Mouse (Mus musculus) thymus, postnatal 10 days (tissue): Measurements from ENCODE around the gene Babam1.
A peak's percentile ranks its signal among the peaks of the same experiment; 100 is the strongest.

Source experiments
- DNase-seq, 2 experiments: peaks; one replicate each; pipeline ENCODE4 v3.0.0; 2021; ENCODE audit warnings: low spot score in 2 of 2

Babam1 gene

DNA sequence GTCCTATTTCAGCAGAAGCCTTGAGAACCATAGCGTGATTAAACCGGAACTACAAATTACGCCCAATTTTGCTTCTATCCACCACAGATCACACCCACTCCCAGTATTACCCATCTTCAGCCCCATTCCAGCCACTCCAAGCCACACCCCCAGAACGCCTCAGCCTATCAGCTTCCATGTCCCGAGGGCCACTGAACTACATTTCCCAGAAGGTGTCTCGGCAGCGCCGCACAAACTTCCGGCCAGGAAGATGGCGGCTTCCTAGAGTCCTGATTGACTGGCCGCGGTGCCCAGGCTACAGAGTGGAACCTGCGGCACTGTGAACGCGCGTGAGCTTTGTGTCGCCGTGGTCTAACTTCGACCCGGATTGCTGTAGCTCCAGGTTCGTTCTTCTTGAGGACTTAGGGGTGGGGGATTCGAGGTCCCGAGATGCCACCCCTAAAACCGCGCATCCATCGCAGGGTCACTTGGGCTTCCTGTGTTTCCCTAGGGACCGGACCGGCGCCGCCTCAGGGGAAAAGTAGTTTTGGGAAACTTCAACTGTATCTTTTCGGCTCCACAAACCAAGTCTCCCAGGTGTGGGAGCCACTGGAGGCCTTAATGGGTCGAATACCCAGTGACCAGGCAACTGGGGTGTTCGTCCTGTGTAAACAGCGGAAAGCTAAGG lies at the start of gene Babam1:
Gene Babam1, plus strand, starts transcription at position 223 of the 667 bp plus-strand sequence.
- peak; percentile 84 to 86 for DNase-seq

DNA sequence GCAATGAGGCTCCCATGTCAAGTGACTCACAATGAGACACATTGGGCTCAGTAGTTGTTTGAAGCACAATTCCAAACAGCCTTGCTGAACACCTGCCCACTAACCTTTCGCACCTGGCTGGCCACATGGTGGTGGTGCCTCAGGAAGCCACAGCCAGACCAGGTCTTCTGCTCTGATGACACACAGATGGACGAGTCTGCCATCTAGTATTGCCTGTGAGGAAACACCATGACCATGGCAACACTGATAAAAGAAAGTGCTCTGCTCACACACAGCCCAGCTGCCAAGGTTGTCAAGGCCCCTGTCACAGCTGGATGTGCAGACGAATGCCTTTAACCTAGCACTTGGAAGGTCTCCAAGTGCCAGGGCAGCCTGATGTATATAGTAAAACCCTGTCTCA lies 45.5 kb upstream of the Babam1 start:
- no peak for DNase-seq

DNA sequence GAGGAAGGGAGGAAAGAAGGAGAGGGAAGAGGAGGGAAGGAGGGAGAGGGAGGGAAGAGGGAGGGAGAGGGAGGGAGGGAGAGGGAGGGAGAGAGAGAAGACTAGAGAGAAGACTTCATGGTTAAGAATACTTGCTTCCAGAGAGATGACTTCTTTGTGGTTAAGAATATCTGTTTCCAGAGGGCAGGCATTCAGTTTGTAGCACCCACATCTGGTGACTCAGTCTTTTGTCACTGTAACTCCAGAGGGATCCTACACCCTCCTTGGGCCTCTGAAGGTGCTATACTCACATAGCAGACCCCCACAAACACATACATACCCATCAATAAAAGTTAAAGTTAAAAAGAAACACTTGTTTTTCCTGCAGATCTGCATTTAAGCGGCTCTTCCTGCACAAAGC lies 45.1 kb upstream of the Babam1 start:
- DNase-seq = no peak

DNA sequence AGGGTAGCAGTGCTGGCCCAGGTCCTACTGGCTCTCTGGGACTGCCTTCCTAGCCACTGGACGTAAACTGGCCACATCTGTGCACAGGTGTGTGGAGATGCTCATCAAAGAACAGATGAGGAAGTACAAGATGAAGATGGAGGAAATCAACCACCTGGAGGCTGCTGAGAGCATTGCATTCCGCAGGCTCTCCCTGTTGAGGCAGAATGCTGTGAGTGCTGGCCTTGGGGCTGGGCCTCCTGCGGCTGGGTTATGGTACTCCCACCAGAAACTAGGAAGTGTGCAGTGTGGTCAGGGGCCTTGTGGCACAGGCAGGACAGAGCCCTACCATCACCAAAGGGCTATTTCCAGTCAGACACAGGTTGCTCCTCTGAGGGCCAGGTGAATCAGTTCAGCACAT lies 38.6 kb upstream of the Babam1 start:
- DNase-seq = no peak

DNA sequence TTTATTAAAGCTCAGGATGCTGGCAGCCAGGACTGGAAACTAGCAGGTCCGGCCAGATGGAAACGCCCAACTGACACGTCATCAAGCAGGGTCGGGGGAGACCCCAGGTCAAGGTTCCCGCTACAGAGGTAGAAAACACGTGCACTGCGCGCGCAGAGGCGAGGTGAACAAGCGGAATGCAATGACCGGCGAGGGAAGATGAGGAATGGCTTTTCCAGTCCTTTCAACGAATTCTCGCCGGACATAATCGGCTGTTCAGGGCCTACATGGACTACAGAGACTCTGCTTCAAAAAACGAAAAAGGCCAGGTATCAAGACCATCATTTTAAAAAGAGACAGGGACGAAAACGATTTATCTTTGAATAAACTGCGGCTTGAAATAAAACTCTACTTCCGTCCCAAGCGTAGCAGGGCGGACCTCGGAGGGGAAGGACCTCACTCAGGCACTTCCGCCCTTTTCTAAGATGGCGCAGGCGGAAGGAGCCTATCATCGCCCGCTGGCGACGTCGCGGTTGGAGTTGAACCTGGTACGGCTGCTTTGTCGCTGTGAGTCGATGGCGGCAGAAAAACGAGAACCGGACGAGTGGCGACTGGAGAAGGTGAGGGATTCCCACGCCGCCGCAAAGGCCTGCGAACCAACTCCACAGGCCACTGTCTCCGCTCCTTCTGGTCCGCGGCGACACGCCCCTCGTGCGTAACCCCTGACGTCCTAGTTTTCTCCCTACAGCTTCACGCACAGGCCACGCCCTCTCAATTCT lies 29.7 kb upstream of the Babam1 start, which contains the start of gene Use1:
Gene Use1, plus strand, starts transcription at position 78 of the 758 bp plus-strand sequence.
- DNase-seq = peak; percentile 87 to 89

DNA sequence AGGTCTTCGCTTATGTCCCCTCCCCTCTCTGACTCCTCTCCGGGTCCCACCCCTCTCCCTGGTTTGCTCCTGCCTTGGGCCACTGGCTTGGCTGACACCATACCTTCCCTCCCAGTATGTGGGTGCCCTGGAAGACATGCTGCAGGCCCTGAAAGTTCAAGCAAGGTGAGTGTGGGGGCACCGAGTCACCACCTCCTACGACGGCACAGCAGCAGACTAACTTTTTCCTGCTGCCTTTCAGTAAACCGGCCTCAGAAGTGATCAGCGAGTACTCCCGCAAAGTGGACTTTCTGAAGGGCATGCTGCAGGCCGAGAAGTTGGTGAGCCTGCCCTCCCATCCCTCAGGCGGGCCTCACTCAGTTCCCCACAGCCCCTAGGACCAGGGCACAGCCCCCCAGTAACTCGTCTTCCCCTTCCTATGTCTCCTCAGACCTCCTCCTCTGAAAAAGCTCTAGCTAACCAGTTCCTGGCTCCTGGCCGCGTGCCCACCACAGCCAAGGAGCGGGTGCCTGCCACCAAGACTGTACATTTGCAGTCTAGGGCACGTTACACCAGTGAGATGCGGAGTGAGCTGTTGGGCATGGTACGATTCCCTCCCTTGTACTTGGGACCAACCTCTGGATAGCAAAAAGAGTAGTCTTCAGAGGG lies 29.0 kb upstream of the Babam1 start:
- no peak for DNase-seq

DNA sequence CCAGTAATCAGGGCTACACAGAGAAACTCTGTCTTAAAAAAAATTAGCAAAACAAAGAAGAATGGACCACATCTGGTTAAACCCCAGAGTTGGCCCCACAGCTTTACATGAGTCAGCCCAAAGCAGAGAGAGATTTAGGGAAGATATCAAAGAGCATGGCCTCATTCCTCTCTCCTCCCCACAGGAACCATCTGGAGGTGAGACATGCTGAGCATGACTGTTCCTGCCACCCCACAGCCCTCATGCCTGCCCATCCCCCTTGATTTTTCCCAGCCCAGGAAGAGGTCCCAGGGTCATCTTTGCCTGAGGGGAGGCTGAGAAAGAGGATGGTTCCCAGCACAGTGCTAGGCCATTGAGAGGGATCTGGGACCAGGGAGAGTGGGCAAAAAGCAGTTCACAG lies 28.3 kb upstream of the Babam1 start:
- no peak for DNase-seq

DNA sequence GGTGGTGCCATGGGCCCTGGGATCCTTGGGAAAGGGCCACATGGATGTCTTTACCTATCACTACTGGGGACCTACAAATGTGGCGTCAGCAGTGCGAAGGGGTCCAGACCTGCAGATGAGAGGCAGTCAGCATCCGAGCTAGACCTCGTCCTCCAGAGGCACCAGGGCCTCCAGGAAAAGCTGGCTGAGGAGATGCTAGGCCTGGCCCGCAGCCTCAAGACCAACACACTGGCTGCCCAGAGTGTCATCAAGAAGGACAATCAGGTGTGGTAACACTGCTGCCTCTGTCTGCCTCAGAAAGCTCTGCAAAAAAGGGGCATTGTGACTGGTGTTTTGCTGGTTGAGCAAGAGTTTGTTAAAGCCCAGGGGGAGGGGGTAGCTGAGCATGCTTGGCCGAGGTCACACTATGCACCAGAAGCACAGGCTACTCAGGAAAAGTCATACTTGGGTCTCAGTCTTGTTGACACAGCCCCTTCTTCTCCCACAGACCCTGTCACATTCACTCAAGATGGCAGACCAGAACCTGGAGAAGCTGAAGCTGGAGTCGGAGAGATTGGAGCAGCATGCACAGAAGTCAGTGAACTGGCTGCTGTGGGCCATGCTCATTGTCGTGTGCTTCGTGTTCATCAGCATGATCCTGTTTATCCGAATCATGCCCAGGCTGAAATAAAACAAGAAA lies 27.5 kb upstream of the Babam1 start:
- no peak for DNase-seq

DNA sequence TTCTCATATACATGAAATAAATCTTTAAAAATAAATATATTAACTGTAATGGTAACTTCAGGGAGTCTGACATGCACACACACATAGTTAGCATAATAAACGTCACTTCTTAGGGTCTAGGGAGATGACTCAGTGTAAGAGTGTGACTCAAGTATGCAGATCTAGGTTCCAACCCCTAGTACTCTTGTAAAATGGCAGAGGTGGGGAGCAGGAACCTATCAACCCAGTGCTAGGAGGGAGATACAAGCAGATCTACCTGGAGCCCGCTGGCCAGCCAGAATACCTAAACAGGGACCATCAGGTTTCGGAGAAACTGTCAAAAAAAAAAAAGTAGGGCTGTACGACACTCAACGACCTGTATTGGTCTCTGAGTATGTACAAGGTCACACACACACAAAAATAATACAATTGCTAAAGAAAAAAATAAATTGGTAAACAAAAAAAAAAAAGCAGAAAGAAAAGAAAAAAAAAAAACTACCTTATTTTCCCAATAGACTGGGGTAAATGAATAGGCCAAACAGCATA lies 25.9 kb upstream of the Babam1 start:
- no peak for DNase-seq

DNA sequence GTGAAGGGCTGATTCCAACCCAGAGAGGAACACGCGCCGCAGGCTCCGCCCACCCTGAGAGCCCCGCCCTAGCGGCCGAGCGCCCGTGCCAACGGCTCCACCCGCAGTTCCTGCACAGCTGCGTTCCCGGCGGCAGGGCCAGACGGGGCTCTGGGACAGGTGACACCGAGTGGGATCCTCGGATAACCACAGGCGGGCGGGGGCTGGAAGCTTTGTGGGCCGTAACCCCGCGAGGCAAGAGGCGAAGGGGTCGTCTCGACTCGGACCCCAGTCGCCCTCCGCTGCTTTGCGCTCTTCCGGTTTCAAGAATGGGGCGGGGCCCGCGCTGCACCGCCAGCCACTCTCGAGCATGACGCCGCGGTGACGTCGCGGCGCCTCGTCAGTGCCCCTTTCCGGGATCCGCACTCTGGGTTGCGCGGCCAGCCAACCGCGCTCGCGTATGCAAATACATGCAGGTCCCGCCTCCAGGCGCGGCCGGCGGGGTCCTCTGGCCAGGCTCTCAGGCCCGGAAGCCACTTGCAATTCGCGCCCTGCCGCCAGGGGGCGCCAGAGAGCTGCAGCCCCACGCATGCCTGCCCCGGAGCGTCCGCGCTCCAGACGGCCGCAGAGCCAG lies 25.3 kb upstream of the Babam1 start, which contains the start of gene Ocel1:
Gene Ocel1, plus strand, starts transcription at position 63 of the 613 bp plus-strand sequence.
- peak; percentile 96 to 97 for DNase-seq

DNA sequence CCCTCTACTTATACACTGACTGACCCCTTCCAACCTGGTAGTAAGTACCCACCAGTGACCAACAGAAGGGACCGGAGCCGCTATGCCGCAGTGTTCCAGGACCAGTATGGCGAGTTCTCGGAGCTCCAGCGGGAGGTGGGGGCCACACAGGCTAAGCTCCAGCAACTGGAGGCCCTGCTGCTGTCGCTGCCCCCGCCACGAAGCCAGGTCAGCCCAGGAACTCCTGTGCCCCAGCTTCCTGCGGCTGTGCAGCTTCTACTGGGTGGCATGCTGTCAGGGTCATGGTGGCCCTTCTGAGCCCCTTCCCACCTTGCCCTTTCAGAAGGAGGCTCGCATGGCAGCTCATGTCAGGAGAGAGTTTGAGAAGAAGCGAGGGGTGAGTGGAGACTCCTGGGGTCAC lies 24.2 kb upstream of the Babam1 start:
- DNase-seq = peak in 1 of 2 experiments; percentile 37

DNA sequence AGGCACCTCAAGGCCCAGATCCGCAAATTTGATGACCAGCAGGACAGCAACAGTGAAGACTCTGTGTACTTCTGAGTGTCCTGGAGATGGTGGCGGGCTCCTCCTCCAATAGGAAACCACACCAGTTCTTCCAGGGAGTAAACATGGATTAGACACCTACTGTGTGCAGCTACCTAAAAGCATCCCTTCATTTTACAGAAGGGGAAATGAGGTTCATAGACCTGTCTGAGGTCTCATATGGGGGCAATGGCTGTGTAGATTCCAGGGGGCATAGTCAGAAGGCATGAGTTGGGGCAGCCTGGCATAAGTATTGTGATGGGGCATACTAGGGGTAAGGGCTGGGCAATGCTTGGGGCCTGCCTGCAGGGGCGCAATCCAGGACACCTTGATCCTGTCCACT lies 23.7 kb upstream of the Babam1 start:
- no peak for DNase-seq

DNA sequence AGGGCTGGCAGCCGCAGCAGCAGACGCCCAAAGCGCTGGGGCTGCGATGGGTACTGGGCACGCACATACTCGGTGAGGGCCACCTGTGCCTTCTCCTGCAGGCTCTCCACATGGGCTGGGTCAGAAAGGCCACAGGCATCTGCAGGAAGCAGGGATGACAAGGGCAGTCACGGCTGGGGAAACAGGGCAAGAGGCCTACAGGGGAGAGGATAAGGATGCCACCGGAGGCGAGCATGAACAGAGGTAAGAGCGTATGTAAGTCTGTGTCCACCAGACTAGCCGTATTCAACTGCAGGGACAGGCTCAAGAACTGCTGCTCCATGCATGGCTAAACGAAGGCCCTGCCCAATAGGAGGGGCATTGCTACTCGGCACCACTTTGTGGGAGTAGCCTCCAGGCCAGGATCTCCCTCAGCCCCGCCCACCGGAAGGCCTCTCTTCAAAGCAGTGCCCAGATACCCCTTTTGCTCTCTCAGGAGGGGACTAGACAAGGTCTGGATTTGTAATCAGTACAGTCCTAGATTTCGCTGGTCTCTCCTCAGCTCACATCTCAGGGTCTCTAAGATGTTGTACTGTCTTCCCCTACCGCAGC lies 21.9 kb upstream of the Babam1 start:
- DNase-seq = no peak

DNA sequence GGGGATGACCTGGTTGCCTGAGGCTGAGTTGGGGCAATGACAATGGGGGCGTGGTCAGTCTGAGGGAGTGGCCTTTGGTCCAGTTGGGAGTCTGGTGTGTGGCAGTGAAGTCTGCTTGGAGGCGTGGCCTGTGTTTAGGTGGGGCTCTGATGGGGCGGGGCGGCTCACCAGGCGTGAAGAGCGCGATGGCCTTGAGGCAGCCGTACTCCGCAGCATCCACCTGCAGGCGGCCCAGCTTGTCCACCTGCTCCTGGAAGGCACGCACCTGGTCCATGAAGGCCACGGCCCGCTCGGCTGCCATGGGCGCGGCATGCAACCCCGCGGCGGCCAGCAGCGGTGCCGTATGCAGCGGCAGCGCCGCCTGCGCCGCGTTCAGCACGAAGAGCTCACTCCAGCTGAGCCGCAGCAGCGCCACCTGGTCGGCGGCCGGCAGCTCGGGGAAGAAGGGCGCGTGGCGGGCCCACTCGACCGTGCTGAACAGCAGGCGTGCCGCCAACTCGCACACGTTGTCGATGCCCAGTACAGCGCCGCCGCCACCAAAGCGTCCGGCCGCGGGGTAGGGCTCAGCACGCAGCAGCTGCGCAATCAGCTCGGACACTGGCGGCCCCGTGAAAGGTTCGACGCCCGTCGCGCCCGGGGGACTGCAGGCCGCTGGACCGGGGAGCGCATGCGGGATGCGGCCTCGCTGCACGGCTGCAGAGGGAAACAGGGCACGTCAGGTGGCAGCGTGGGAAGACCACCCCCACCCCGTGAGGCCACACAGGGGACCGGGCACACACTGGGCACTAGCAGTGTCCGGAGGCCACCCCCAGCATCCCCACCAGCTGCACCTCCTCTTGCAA lies 20.9 kb upstream of the Babam1 start:
- DNase-seq = peak in 1 of 2 experiments; percentile 53

DNA sequence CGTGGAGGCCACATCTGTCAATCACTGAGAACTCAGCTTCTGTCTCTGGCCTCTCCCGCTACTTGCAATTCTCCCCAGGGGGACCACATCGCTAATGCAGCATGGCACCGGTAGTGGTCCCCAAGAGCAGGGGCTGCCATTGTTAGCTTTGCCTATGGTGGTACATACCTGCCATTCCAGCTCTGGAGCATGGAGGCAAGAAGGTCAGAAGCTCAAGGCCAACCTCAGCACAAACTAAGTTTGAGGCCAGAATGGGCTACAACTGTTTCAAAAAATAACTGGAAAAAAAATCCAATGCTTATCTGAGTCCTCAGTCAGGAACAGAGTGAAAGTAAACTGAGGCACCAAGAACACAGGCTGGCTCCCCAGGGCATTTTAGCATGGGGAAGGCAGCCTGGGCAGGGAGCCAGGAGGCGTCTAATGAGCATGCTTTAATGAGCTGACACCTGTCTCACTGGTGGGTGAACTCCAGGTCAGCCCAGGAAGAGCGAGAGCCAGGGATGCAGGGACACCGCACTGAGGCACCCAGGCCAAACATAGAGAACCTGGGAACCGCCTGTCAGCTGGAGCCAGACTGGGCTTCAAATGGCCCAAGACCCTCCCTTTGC lies 20.1 kb upstream of the Babam1 start:
- DNase-seq = no peak

DNA sequence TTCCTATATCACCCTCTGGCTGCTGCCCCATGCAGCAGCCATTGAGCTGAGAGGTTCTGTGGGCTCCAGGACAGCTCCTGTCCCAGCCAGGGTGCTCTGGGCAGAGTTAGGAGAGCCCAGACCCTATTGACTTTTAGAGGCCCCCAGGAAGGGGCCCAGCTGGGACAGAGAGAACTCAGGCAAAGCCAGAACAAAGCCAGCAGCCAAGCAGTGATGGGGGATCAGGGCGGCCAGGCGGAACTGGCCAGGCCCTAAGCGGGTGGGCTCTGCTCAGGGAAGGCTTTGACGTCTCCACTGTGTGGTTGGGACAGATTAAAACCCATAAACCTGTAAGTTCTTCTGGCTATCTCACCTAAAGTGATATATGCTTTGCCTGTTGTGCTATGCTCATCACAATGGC lies 17.7 kb upstream of the Babam1 start:
- DNase-seq = no peak

DNA sequence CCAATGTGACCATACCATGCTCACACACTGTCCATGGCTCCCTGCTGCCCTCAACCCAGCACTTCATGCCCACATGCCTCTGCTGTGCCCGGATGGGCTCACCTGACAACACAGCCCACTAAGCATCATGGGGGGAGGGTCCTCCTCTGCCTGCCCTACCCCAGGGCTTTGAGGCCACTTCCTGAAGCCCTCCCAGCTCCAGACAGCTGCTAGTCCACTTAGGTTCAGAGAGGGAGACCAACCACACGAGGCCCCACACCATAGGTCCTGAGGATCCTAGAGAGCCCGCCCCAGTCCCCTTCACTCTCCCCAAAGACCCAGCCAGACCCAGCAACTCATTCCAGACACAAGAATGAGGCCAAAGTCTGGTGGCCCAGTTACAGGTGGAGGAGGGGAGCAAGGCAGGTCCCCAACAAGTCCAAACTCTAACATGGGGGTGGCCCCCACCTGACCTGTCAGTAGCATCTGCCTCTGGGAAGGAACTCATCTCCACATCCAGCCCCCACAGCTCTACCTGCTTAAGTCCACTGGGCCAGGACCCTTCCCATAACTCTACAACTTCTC lies 17.1 kb upstream of the Babam1 start:
- no peak for DNase-seq

DNA sequence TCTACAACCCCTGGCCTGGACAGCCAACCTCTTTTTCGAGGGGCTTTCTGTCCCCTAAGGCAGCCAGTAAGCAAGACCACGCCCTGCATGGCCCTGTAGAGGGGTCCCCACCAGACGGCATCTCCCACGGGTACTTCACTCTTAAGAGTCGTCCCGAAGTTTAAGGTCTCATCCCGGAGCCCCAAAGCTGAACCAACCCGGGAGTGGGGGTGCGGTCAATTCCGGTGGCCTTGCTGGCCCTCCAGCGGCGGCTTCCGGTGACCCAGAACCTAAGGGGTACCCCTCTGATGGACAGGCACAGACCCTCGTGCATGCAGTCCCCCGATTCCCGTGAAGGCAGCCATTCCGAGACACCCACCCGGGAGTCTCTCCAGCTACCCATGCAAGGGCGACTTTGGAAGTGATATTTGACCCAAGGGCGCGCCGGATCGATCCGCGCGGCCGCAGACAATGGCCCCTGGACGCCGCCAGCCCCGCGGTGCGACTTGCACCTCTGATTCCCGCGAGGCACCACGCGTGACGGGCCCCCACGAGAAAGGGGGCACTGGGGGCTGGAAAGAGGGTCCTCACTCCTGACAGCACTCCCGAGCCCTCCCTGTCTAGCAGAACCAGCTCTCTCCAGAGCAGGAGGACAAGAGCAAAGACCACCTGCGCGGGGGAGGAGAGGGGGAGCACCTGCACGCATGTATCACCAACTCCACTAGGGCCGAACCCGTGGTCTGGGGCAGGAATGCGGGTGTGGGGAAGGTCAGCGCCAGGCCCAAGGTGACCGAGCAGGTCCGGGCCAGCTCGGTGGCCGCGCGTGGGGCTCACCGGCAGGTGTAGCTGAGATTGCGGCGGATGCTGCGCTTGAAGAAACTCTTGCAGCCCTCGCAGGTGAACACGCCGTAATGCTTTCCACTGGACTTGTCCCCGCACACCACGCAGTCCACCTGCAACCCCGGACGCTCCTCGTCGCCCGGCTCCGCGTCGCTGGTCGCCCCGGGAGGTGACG lies 16.2 kb upstream of the Babam1 start:
- DNase-seq = no peak
